Mouse (Mus musculus) kidney, adult 2 months (tissue): ENCODE data around the gene Clcn1.

Experiments used
- CTCF ChIP-seq: fragments of 200-500 bp; conservative IDR thresholded peaks from 2 replicates; pipeline ENCODE4 v1.5.1; 2011; ENCODE audit warnings: low read depth, mild to moderate bottlenecking, control low read depth, low read length, moderate library complexity, mixed read lengths; ENCODE audit not compliant: insufficient read depth, insufficient read length
- POLR2A ChIP-seq: fragments of 200-500 bp; IDR thresholded peaks from one replicate; pipeline ENCODE4 v1.6.1; 2011; ENCODE audit warnings: low read depth, low read length, control low read depth

- TF ChIP-seq CTCF: no peak
- TF ChIP-seq POLR2A: no peak
Measured at GRCm38 (mm10) chr6:42237276-42237805, 49.1 kb upstream of the Clcn1 start.
